Mouse (Mus musculus) forebrain, embryonic 16.5 days (tissue): ENCODE data around the gene Pla2g2e. TPM values are rescaled to one million over a fixed set of nuclear protein-coding genes. Genes with fewer than 3 reads are reported as not detected.

ENCODE experiments used
- ATAC-seq: fragments of 200-750 bp; cut with Nextera tagmentation; 2 replicates; pipeline ENCODE4 v1.8.0; 2017; ENCODE audit warnings: mild to moderate bottlenecking, moderate library complexity
- H3K27ac ChIP-seq: fragments of 300-500 bp; sonication (generic); 2 replicates; pipeline ENCODE4 v1.5.1; 2014; ENCODE audit warnings: low read length, control low read depth
- H3K27me3 ChIP-seq: fragments of 300-500 bp; sonication (generic); replicated peaks from 2 replicates; pipeline ENCODE4 v1.6.1; 2014; ENCODE audit warnings: low read length; ENCODE audit not compliant: control insufficient read depth, insufficient read depth
- H3K36me3 ChIP-seq: fragments of 300-500 bp; sonication (generic); 2 replicates; pipeline ENCODE4 v1.6.1; 2014; ENCODE audit not compliant: control insufficient read depth, insufficient read depth
- H3K4me1 ChIP-seq: fragments of 300-500 bp; sonication (generic); replicated peaks from 2 replicates; pipeline ENCODE4 v1.6.1; 2014; ENCODE audit warnings: low read length; ENCODE audit not compliant: control insufficient read depth, insufficient read depth
- H3K4me2 ChIP-seq: fragments of 300-500 bp; sonication (generic); 2 replicates; pipeline ENCODE4 v1.6.1; 2014; ENCODE audit warnings: mild to moderate bottlenecking, low read length, control low read depth
- H3K4me3 ChIP-seq: fragments of 300-500 bp; sonication (generic); replicated peaks from 2 replicates; pipeline ENCODE4 v1.5.1; 2014; ENCODE audit warnings: mild to moderate bottlenecking, low read length, control low read depth
- H3K9ac ChIP-seq: fragments of 300-500 bp; sonication (generic); replicated peaks from 2 replicates; pipeline ENCODE4 v1.6.1; 2014; ENCODE audit warnings: low read depth, low read length, control low read depth
- H3K9me3 ChIP-seq: fragments of 300-500 bp; sonication (generic); 2 replicates; pipeline ENCODE4 v1.6.1; 2016; ENCODE audit warnings: low read length; ENCODE audit not compliant: control insufficient read depth
- WGBS: fragments of 180-500 bp; shearing (Covaris S2); extraction: QIAGEN DNeasy Blood & Tissue Kit; methylation state at CpG from one replicate; pipeline ENCODE4 v1.1.7; 2014; 5-methylcytosine and 5-hydroxymethylcytosine counted together
- polyA plus RNA-seq: library from polyadenylated mRNA; unstranded; fragments of >200 nt; fragmentation: Nextera tagmentation; extraction: Ambion mirVana; gene quantifications from 2 replicates; pipeline ENCODE4 v1.2.1, GENCODE M21; 2015

Pla2g2e gene
- polyA plus RNA-seq = not detected in 2 replicates

GRCm38 (mm10) chr4:138877731-138878130 lies at the start of gene Pla2g2e:
Pla2g2e (plus strand) TSS chr4:138877942.
- no peak within 1 kb of the TSS for H3K4me2 ChIP-seq
- H3K36me3 ChIP-seq = no peaks in the 10 kb centered on the region
- WGBS = 81% methylated on average over 4 of the region's 4 CpGs
- no peaks in the 10 kb centered on the region for H3K9me3 ChIP-seq
- no peak within 1 kb of the TSS for H3K9ac ChIP-seq
- no peak for ATAC-seq
- H3K4me3 ChIP-seq = no peak within 1 kb of the TSS
- H3K27ac ChIP-seq = no peak within 1 kb of the TSS
- peaks cover 6% of the 10 kb centered on the region; the same call in 1 of the 2 replicates for H3K4me1 ChIP-seq
- H3K27me3 ChIP-seq = 0 out of 2 replicates have a peak, but pooled peaks cover 3% of the 10 kb centered on the region

GRCm38 (mm10) chr4:138839806-138840205 lies 37.9 kb upstream of the Pla2g2e start:
- WGBS = 67% methylated on average over 6 of the region's 6 CpGs
- Histone ChIP-seq H3K4me2 (no peak overlapping the region), H3K36me3 (no peaks in the 10 kb centered on the region), H3K4me3 (no peak overlapping the region), H3K9ac (no peak overlapping the region), H3K4me1 (peaks cover 11% of the 10 kb centered on the region), H3K27me3 (no peaks in the 10 kb centered on the region), H3K27ac (no peak overlapping the region), H3K9me3 (peaks cover 9% of the 10 kb centered on the region)
- no peak for ATAC-seq

- Histone ChIP-seq H3K4me3 (no peak overlapping the region), H3K4me2 (no peak overlapping the region), H3K4me1 (peaks cover 11% of the 10 kb centered on the region), H3K9ac (no peak overlapping the region), H3K27ac (no peak overlapping the region), H3K36me3 (no peaks in the 10 kb centered on the region), H3K9me3 (peaks cover 13% of the 10 kb centered on the region), H3K27me3 (no peaks in the 10 kb centered on the region)
- no peak for ATAC-seq
- WGBS = 68% methylated on average over 8 of the region's 8 CpGs
Observed at GRCm38 (mm10) chr4:138840726-138841125, 37.0 kb upstream of the Pla2g2e start.

- Histone ChIP-seq H3K9ac (no peak overlapping the region), H3K27ac (peak overlapping the region; percentile 58), H3K4me3 (no peak overlapping the region), H3K27me3 (no peaks in the 10 kb centered on the region), H3K4me2 (no peak overlapping the region), H3K4me1 (peaks cover 11% of the 10 kb centered on the region), H3K36me3 (no peaks in the 10 kb centered on the region), H3K9me3 (peaks cover 13% of the 10 kb centered on the region)
- 48% methylated on average over 7 of the region's 7 CpGs for WGBS
- ATAC-seq = peak; percentile 92
Observed at GRCm38 (mm10) chr4:138841386-138841785, 36.4 kb upstream of the Pla2g2e start.

DNA sequence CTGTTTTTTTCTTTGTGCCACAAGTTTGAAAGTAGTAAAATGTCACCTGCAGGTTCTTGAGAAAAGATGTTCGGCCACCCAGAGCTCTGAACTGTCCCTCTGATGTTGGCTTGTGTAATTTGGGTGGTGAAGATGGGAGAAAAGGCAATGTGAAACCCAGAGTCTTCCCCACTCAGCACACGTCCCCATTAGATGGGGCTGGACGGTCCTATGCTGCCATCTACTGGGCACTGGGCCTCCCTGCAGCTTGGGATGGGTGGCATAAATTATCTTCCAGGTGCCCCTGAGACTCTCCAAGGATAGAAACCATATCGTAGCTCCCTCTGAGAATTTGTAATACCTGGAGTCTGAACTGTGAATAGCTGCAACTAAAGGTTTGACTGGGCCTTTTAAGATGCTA lies 26.3 kb upstream of the Pla2g2e start:
- peak; percentile 64 for ATAC-seq
- whole genome bisulfite sequencing = 5% methylated on average over 4 of the region's 4 CpGs
- Histone ChIP-seq H3K9ac (no peak overlapping the region), H3K4me2 (no peak overlapping the region), H3K27me3 (no peaks in the 10 kb centered on the region), H3K27ac (no peak overlapping the region), H3K4me3 (no peak overlapping the region), H3K9me3 (no peaks in the 10 kb centered on the region), H3K36me3 (no peaks in the 10 kb centered on the region), H3K4me1 (no peaks in the 10 kb centered on the region)

GRCm38 (mm10) chr4:138852961-138853360 lies 24.8 kb upstream of the Pla2g2e start:
- 75% methylated on average over 6 of the region's 6 CpGs for WGBS
- H3K36me3 ChIP-seq = no peaks in the 10 kb centered on the region

DNA sequence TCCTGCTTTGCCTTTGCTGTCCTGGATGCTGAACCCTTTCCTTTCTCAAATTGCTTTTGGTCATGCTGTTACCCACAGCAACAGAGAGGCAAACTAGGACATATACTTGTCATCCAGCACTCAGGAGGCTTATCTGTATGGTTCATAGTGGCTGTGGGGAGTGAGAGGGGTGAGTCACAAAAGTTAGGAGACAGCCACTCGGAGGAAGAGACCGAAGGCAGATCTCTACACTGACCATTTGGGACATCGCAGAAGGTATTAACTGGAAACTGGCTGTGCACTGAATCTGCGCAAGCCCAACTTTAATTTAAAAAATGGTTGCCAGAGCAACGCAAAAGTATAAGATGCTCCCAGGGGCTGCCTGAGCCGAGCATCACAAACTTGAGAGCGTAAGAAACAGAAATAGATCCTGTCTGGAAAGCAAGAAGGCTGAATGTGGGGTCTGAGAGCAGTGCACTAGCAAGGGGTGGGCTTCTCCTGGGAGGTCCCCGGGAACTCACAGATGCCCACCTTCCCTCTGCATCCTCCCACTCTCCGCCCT lies 22.6 kb upstream of the Pla2g2e start:
- no peaks in the 10 kb centered on the region for H3K36me3 ChIP-seq
- no peak overlapping the region for H3K27ac ChIP-seq
- H3K4me2 ChIP-seq = no peak overlapping the region
- no peak overlapping the region for H3K9ac ChIP-seq
- H3K4me3 ChIP-seq = no peak overlapping the region
- no peaks in the 10 kb centered on the region for H3K9me3 ChIP-seq
- peaks cover 5% of the 10 kb centered on the region; the same call in 1 of the 2 replicates for H3K4me1 ChIP-seq
- no peak for ATAC-seq
- WGBS = 83% methylated on average over 9 of the region's 9 CpGs
- H3K27me3 ChIP-seq = no peaks in the 10 kb centered on the region

More at GRCm38 (mm10) chr4:138852961-138853360, 24.8 kb upstream of the Pla2g2e start:
- Histone ChIP-seq H3K9ac (no peak overlapping the region), H3K9me3 (no peaks in the 10 kb centered on the region), H3K27me3 (no peaks in the 10 kb centered on the region), H3K27ac (no peak overlapping the region), H3K4me2 (no peak overlapping the region), H3K4me1 (no peaks in the 10 kb centered on the region), H3K4me3 (no peak overlapping the region)
- no peak for ATAC-seq

- WGBS = 26% methylated on average over 7 of the region's 7 CpGs
- H3K4me3 ChIP-seq = no peak overlapping the region
- no peak; the same call in 1 of the 2 replicates for ATAC-seq
Observed at GRCm38 (mm10) chr4:138856491-138856890, 21.3 kb upstream of the Pla2g2e start.

GRCm38 (mm10) chr4:138857576-138857975 lies 20.2 kb upstream of the Pla2g2e start:
- Histone ChIP-seq H3K4me3 (no peak overlapping the region), H3K36me3 (no peaks in the 10 kb centered on the region), H3K4me2 (no peak overlapping the region), H3K9ac (no peak overlapping the region), H3K27me3 (no peaks in the 10 kb centered on the region), H3K4me1 (peaks cover 5% of the 10 kb centered on the region; the same call in 1 of the 2 replicates), H3K9me3 (no peaks in the 10 kb centered on the region), H3K27ac (no peak overlapping the region)
- WGBS = 83% methylated on average over 10 of the region's 10 CpGs
- ATAC-seq = no peak

More at GRCm38 (mm10) chr4:138856491-138856890, 21.3 kb upstream of the Pla2g2e start:
- Histone ChIP-seq H3K4me1 (peaks cover 5% of the 10 kb centered on the region; the same call in 1 of the 2 replicates), H3K27me3 (no peaks in the 10 kb centered on the region), H3K9me3 (no peaks in the 10 kb centered on the region), H3K4me2 (no peak overlapping the region), H3K36me3 (no peaks in the 10 kb centered on the region), H3K9ac (no peak overlapping the region), H3K27ac (no peak overlapping the region)
